In the genomic region with DNA sequence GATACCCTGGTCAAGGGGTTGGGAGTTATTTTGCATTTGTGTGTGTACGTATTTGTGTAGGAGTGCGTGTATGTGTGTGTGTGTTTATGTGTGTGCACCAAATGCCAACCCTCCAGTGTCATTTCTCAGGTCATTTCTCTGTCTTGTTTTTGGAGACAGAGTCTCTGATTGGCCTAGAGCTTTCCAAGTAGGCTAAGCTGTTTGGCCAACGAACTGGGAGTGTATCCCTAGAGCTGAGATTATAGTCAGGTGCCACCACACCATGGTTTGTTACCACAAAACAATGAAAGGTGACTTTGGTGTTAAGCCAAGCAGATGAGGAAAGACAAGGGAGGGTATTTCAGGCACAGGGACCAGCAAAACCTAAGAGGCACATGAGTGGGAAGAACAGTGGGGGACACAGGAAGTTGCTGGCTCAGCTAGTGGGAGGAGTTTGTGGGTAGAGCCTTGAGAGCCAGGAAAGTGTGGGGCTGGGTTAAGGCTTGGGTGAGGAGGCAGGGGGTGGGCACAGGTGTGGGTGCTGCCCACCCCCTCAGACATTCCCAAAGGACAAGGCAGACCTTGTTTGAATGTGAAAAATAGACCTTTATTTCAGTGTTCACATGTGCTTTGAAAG, we compare ENCODE assay signal across 12 mouse cellular contexts. TPM values are rescaled to one million over a fixed set of nuclear protein-coding genes. Genes with fewer than 3 reads are reported as not detected.
DNase-seq lines count a peak whose midpoint lies in the region; ATAC-seq lines count a peak whose summit lies in the region.
"Had no signal": no experiment of that assay in that cellular context is flagged by ENCODE, and none has a peak within 500 bp of the region (broad histone marks: within the 10 kb centered on the region; RNA-seq: fewer than 3 reads in every experiment).

No protein-coding gene starts in this region.

- no peak overlapping the region for H3K4me3 ChIP-seq in heart, embryonic 12.5 days
- H3K4me3 ChIP-seq in lung, embryonic 15.5 days, result no peak overlapping the region
- H3K4me3 ChIP-seq in heart, embryonic 16.5 days (ENCODE audit: low read length), result no peak overlapping the region

- H3K27ac ChIP-seq in heart, embryonic 12.5 days (ENCODE audit: poor library complexity, severe bottlenecking), result peak overlapping the region; percentile 45
- H3K27ac ChIP-seq in lung, embryonic 15.5 days, result peak overlapping the region; percentile 66
- peak overlapping the region; percentile 27; the same call in 1 of the 2 replicates for H3K27ac ChIP-seq in heart, embryonic 16.5 days (ENCODE audit: low read length)

- peaks cover 47% of the 10 kb centered on the region for H3K4me1 ChIP-seq in heart, embryonic 12.5 days (replicated peaks)
- H3K4me1 ChIP-seq in lung, embryonic 15.5 days, result peaks cover 43% of the 10 kb centered on the region
- peaks cover 33% of the 10 kb centered on the region for H3K4me1 ChIP-seq in heart, embryonic 16.5 days (ENCODE audit: control insufficient read depth, insufficient read depth, low read length)

- no peak overlapping the region for H3K9ac ChIP-seq in heart, embryonic 12.5 days
- H3K9ac ChIP-seq in lung, embryonic 15.5 days, result no peak overlapping the region
- no peak overlapping the region for H3K9ac ChIP-seq in heart, embryonic 16.5 days (ENCODE audit: low read length)

- ATAC-seq in heart, embryonic 12.5 days (ENCODE audit: insufficient number of reproducible peaks, low FRiP score), result no peak
- ATAC-seq in lung, embryonic 15.5 days (ENCODE audit: borderline replicate concordance, extremely low read depth, low FRiP score, low TSS enrichment), result no peak
- no peak for ATAC-seq in heart, embryonic 16.5 days (replicated peaks; ENCODE audit: extremely low read depth, insufficient read depth, low FRiP score)
- ATAC-seq: inflammation-experienced regulatory T-cells, adult 6 months; Patski had no signal

- peaks cover 52% of the 10 kb centered on the region for H3K36me3 ChIP-seq in heart, embryonic 12.5 days
- H3K36me3 ChIP-seq in lung, embryonic 15.5 days, result peaks cover 8% of the 10 kb centered on the region; the same call in 1 of the 2 replicates
- H3K36me3 ChIP-seq in heart, embryonic 16.5 days (ENCODE audit: control insufficient read depth, insufficient read depth), result peaks cover 29% of the 10 kb centered on the region

- no peak for DNase-seq in heart, postnatal 10 days
- DNase-seq in lung, adult 18-20 months, result no peak
- peak; percentile 17 for DNase-seq in thymus, postnatal 25 days
- DNase-seq in spleen, postnatal 10 days (ENCODE audit: low spot score in 2 of 2), result no peak
- no peak for DNase-seq in spleen, postnatal 36 days (ENCODE audit: low spot score in 2 of 2)
- DNase-seq: adrenal gland, adult 8-10 months had no signal

- no peaks in the 10 kb centered on the region for H3K9me3 ChIP-seq in heart, embryonic 12.5 days (replicated peaks)
- H3K9me3 ChIP-seq in lung, embryonic 15.5 days, result no peaks in the 10 kb centered on the region
- H3K9me3 ChIP-seq in heart, embryonic 16.5 days (replicated peaks; ENCODE audit: control insufficient read depth, low read length), result no peaks in the 10 kb centered on the region

- 87% methylated on average over 3 of the region's 3 CpGs for WGBS in heart, embryonic 12.5 days
- 84% methylated on average over 3 of the region's 3 CpGs for WGBS in lung, embryonic 15.5 days
- WGBS in heart, embryonic 16.5 days, result 86% methylated on average over 3 of the region's 3 CpGs

- intact Hi-C loops in heart, postnatal 10 days (cut with DNase I), result no loop called here

- no peak overlapping the region for H3K4me2 ChIP-seq in heart, embryonic 12.5 days
- H3K4me2 ChIP-seq in lung, embryonic 15.5 days, result no peak overlapping the region
- H3K4me2 ChIP-seq in heart, embryonic 16.5 days (ENCODE audit: low read depth, low read length), result no peak overlapping the region
- H3K4me2 ChIP-seq: midbrain, embryonic 11.5 days had no signal

- no peaks in the 10 kb centered on the region for H3K27me3 ChIP-seq in heart, embryonic 12.5 days (replicated peaks)
- H3K27me3 ChIP-seq in lung, embryonic 15.5 days, result no peaks in the 10 kb centered on the region
- H3K27me3 ChIP-seq in heart, embryonic 16.5 days (ENCODE audit: control insufficient read depth, insufficient read depth, low read length), result no peaks in the 10 kb centered on the region
- H3K27me3 ChIP-seq: Patski had no signal

RNA-seq across cellular contexts. Expression of gene Tgm2, which starts 30.3 kb away (rescaled TPM):
- 227 and 231 TPM in 2 replicates for polyA plus RNA-seq in heart, embryonic 12.5 days (2016; fragmentation: Nextera tagmentation; extraction: Ambion mirVana)
- total RNA-seq in heart, postnatal 10 days (2021), result 100 to 1,000 TPM; 162 to 208 TPM
- polyA plus RNA-seq in lung, embryonic 15.5 days (2015; fragmentation: Nextera tagmentation; extraction: Ambion mirVana), result 66.0 and 70.0 TPM in 2 replicates
- 226 and 256 TPM in 2 replicates for polyA plus RNA-seq in heart, embryonic 16.5 days (2015; fragmentation: Nextera tagmentation; extraction: Ambion mirVana)
